Mouse (Mus musculus): ENCODE results near the gene Slain2. TPM values are rescaled to one million over a fixed set of nuclear protein-coding genes. Genes with fewer than 3 reads are reported as not detected.

The Slain2 gene
- total and polyA plus RNA-seq, 3 experiments: 11.0 to 34.6 (median 27.5) TPM

- Histone ChIP-seq H3K36me3 (replicated peaks in 1 of 2; ENCODE audit: control insufficient read depth in 1 of 2, insufficient read depth in 1 of 2, low read length in 1 of 2) (peaks cover 0 to 9% of the 10 kb centered on the region in 2 experiments), H3K4me2 (ENCODE audit: insufficient read depth, low read depth, poor library complexity, severe bottlenecking) (peak overlapping the region; percentile 98), H3K4me3 (replicated peaks in 1 of 3; ENCODE audit: low read depth in 2 of 3, low read length in 2 of 3, poor library complexity in 1 of 3) (peak overlapping the region; percentile 67 to 84 (median 72)), H3K9ac (ENCODE audit: insufficient read depth, low read depth) (peak overlapping the region; percentile 36; the same call in 1 of the 2 replicates), H3K4me1 (ENCODE audit: control insufficient read depth in 1 of 2, insufficient read depth in 2 of 2) (peaks cover 19 to 73% of the 10 kb centered on the region in 2 experiments), H3K79me2 (replicated peaks; ENCODE audit: control insufficient read depth, extremely low read depth, insufficient read depth, poor library complexity, severe bottlenecking) (no peaks in the 10 kb centered on the region; the same call in 1 of the 2 replicates), H3K9me3 (replicated peaks; ENCODE audit: low read length) (peaks cover 3% of the 10 kb centered on the region), H3K27me3 (replicated peaks) (no peaks in the 10 kb centered on the region), H3K27ac (ENCODE audit: insufficient read depth, low read depth) (no peak overlapping the region)
- in situ Hi-C loops (cut with MboI; ENCODE audit: low pct_ligation_motif_present, low pct_unique_long_range_greater_than_20kb, low sequenced_read_pairs): no loop called here
- no peak for DNase-seq (ENCODE audit: extremely low read depth)
- dilution Hi-C loops (cut with MboI; ENCODE audit: extremely low pct_ligation_motif_present, extremely low pct_unique_long_range_greater_than_20kb, low sequenced_read_pairs): no loop called here
- TF ChIP-seq ZNF384 (IDR thresholded peaks at IDR 0.05; ENCODE audit: low read depth, low read length): 0 out of 2 replicates have a peak, but pooled peaks have one; percentile 18
- TF ChIP-seq SIN3A (IDR thresholded peaks at IDR 0.05; ENCODE audit: low read length): 0 out of 2 replicates have a peak, but pooled peaks have one; percentile 10
- TF ChIP-seq IRF4 (IDR thresholded peaks at IDR 0.05; ENCODE audit: low read depth, low read length): no peak
- no peak for TF ChIP-seq EP300 (IDR thresholded peaks at IDR 0.05; ENCODE audit: low read length)
- TF ChIP-seq JUN (IDR thresholded peaks at IDR 0.05; ENCODE audit: insufficient read depth, low read depth, low read length): no peak
Observed at GRCm38 (mm10) chr5:72867036-72867672, 47.0 kb upstream of the Slain2 start.

GRCm38 (mm10) chr5:72868091-72868875 is 45.8 kb upstream of the Slain2 start, which contains the start of gene Tec:
Gene Tec (minus strand): TSS chr5:72868483.
- dilution Hi-C loops (cut with MboI; ENCODE audit: extremely low pct_ligation_motif_present, extremely low pct_unique_long_range_greater_than_20kb, low sequenced_read_pairs): no loop called here
- in situ Hi-C loops (cut with MboI; ENCODE audit: low pct_ligation_motif_present, low pct_unique_long_range_greater_than_20kb, low sequenced_read_pairs): no loop called here
- Histone ChIP-seq H3K27ac (ENCODE audit: insufficient read depth, low read depth) (peak within 1 kb of the TSS; percentile 60), H3K4me3 (replicated peaks in 1 of 3; ENCODE audit: low read depth in 2 of 3, low read length in 2 of 3, poor library complexity in 1 of 3) (peak within 1 kb of the TSS; percentile 67 to 84 (median 72)), H3K4me1 (ENCODE audit: control insufficient read depth in 1 of 2, insufficient read depth in 2 of 2) (peaks cover 19 to 73% of the 10 kb centered on the region in 2 experiments), H3K27me3 (replicated peaks) (no peaks in the 10 kb centered on the region), H3K79me2 (replicated peaks; ENCODE audit: control insufficient read depth, extremely low read depth, insufficient read depth, poor library complexity, severe bottlenecking) (no peaks in the 10 kb centered on the region; the same call in 1 of the 2 replicates), H3K9ac (ENCODE audit: insufficient read depth, low read depth) (peak within 1 kb of the TSS; percentile 50), H3K4me2 (ENCODE audit: insufficient read depth, low read depth, poor library complexity, severe bottlenecking) (peak within 1 kb of the TSS; percentile 98), H3K36me3 (replicated peaks in 1 of 2; ENCODE audit: control insufficient read depth in 1 of 2, insufficient read depth in 1 of 2, low read length in 1 of 2) (peaks cover 0 to 4% of the 10 kb centered on the region in 2 experiments), H3K9me3 (replicated peaks; ENCODE audit: low read length) (peaks cover 3% of the 10 kb centered on the region)
- DNase-seq (ENCODE audit: extremely low read depth): peak; percentile 83
- peak; percentile 64 for TF ChIP-seq MAX (IDR thresholded peaks at IDR 0.05; ENCODE audit: low read length)
- no peak for TF ChIP-seq USF1 (IDR thresholded peaks at IDR 0.05; ENCODE audit: low read depth, low read length)
- TF ChIP-seq MAZ (IDR thresholded peaks at IDR 0.05; ENCODE audit: low read depth, low read length): peak; percentile 58; the same call in 1 of the 2 replicates
- 0 out of 2 replicates have a peak, but pooled peaks have one; percentile 2 for TF ChIP-seq RCOR1 (conservative IDR thresholded peaks at IDR 0.05; ENCODE audit: low read depth, low read length)
- no peak for TF ChIP-seq ZKSCAN1 (IDR thresholded peaks at IDR 0.05; ENCODE audit: borderline replicate concordance, low read depth, low read length)
- peak; percentile 58 for TF ChIP-seq HCFC1 (IDR thresholded peaks at IDR 0.05; ENCODE audit: low read depth, low read length)
- TF ChIP-seq KAT2A (IDR thresholded peaks at IDR 0.05; ENCODE audit: insufficient replicate concordance, low read length): 0 out of 2 replicates have a peak, but pooled peaks have one; percentile 37
- 0 out of 2 replicates have a peak, but pooled peaks have one; percentile 19 for TF ChIP-seq CHD2 (IDR thresholded peaks at IDR 0.05; ENCODE audit: low read length)
- TF ChIP-seq IRF4 (IDR thresholded peaks at IDR 0.05; ENCODE audit: low read depth, low read length): peak; percentile 54; the same call in 1 of the 2 replicates
- peak; percentile 81 for TF ChIP-seq ELF1 (IDR thresholded peaks at IDR 0.05; ENCODE audit: low read depth, low read length)
- TF ChIP-seq USF2 (conservative IDR thresholded peaks at IDR 0.05; ENCODE audit: low read depth, low read length): no peak
- no peak for TF ChIP-seq JUN (IDR thresholded peaks at IDR 0.05; ENCODE audit: insufficient read depth, low read depth, low read length)
- TF ChIP-seq CHD1 (IDR thresholded peaks at IDR 0.05; ENCODE audit: low read depth, low read length): peak; percentile 81; the same call in 1 of the 2 replicates
- peak; percentile 26; the same call in 1 of the 2 replicates for TF ChIP-seq MEF2A (IDR thresholded peaks at IDR 0.05; ENCODE audit: borderline replicate concordance, low read depth, low read length)
- peak; percentile 73; the same call in 1 of the 2 replicates for TF ChIP-seq MYC (IDR thresholded peaks at IDR 0.05; ENCODE audit: low read depth, low read length)
- peak in 1 of 2 experiments; percentile 22; a peak in 1 of 4 replicates for TF ChIP-seq CTCF (conservative IDR thresholded peaks at IDR 0.05 in 1 of 2, IDR thresholded peaks at IDR 0.05 in 1 of 2; ENCODE audit: low read depth in 2 of 2, low read length in 2 of 2)
- TF ChIP-seq UBTF (IDR thresholded peaks at IDR 0.05; ENCODE audit: low read depth, low read length): peak; percentile 33; the same call in 1 of the 2 replicates
- TF ChIP-seq TBP (conservative IDR thresholded peaks at IDR 0.05; ENCODE audit: low read depth, low read length): peak; percentile 73; the same call in 1 of the 2 replicates
- peak; percentile 7; the same call in 1 of the 2 replicates for TF ChIP-seq SMC3 (IDR thresholded peaks at IDR 0.05; ENCODE audit: low read depth, low read length)
- TF ChIP-seq EP300 (IDR thresholded peaks at IDR 0.05; ENCODE audit: low read length): 0 out of 2 replicates have a peak, but pooled peaks have one; percentile 26
- peak; percentile 35 for TF ChIP-seq BHLHE40 (IDR thresholded peaks at IDR 0.05; ENCODE audit: low read depth, low read length)
- TF ChIP-seq MAFK (IDR thresholded peaks at IDR 0.05; ENCODE audit: insufficient replicate concordance, low read length): no peak
- peak; percentile 68 for TF ChIP-seq SIN3A (IDR thresholded peaks at IDR 0.05; ENCODE audit: low read length)
- TF ChIP-seq MXI1 (IDR thresholded peaks at IDR 0.05; ENCODE audit: low read depth, low read length): peak; percentile 75; the same call in 1 of the 2 replicates
- peak; percentile 95 for TF ChIP-seq POLR2A (IDR thresholded peaks at IDR 0.05; ENCODE audit: low read depth, low read length)
- TF ChIP-seq TCF12 (IDR thresholded peaks at IDR 0.05; ENCODE audit: low read depth, low read length): peak; percentile 65
- TF ChIP-seq ZC3H11A (IDR thresholded peaks at IDR 0.05; ENCODE audit: low read depth, low read length): no peak
